Mouse (Mus musculus) midbrain, embryonic 13.5 days (tissue): ENCODE results near the gene Cd2. TPM values are rescaled to one million over a fixed set of nuclear protein-coding genes. Genes with fewer than 3 reads are reported as not detected.
A peak's percentile ranks its signal among the peaks of the same experiment; 100 is the strongest.

ENCODE experiments used
- ATAC-seq: fragments of 200-750 bp; cut with Nextera tagmentation; 2 replicates; pipeline ENCODE4 v1.8.0; 2017; ENCODE audit warnings: mild to moderate bottlenecking, moderate TSS enrichment, moderate library complexity
- H3K27ac ChIP-seq: fragments of 300-500 bp; sonication (generic); 2 replicates; pipeline ENCODE4 v1.5.1; 2015; ENCODE audit warnings: inconsistent platforms, mild to moderate bottlenecking, moderate library complexity
- H3K27me3 ChIP-seq: fragments of 300-500 bp; sonication (generic); 2 replicates; pipeline ENCODE4 v1.6.1; 2015; ENCODE audit warnings: mild to moderate bottlenecking, inconsistent platforms
- H3K36me3 ChIP-seq: fragments of 300-500 bp; sonication (generic); 2 replicates; pipeline ENCODE4 v1.6.1; 2015; ENCODE audit warnings: mild to moderate bottlenecking, inconsistent platforms
- H3K4me1 ChIP-seq: fragments of 300-500 bp; sonication (generic); replicated peaks from 2 replicates; pipeline ENCODE4 v1.6.1; 2015; ENCODE audit warnings: inconsistent platforms
- H3K4me2 ChIP-seq: fragments of 300-500 bp; sonication (generic); replicated peaks from 2 replicates; pipeline ENCODE4 v1.6.1; 2015; ENCODE audit warnings: moderate library complexity, mild to moderate bottlenecking, inconsistent platforms
- H3K4me3 ChIP-seq: fragments of 300-500 bp; sonication (generic); replicated peaks from 2 replicates; pipeline ENCODE4 v1.5.1; 2015; ENCODE audit warnings: mild to moderate bottlenecking, inconsistent platforms
- H3K9ac ChIP-seq: fragments of 300-500 bp; sonication (generic); replicated peaks from 2 replicates; pipeline ENCODE4 v1.6.1; 2015; ENCODE audit warnings: mild to moderate bottlenecking, inconsistent platforms
- H3K9me3 ChIP-seq: fragments of 300-500 bp; sonication (generic); 2 replicates; pipeline ENCODE4 v1.6.1; 2016; ENCODE audit warnings: mild to moderate bottlenecking, inconsistent platforms
- WGBS: fragments of 180-500 bp; shearing (Covaris S2); methylation state at CpG from one replicate; pipeline ENCODE4 v1.1.7; 2015; 5-methylcytosine and 5-hydroxymethylcytosine counted together
- polyA plus RNA-seq: library from polyadenylated mRNA; unstranded; fragments of >200 nt; fragmentation: Nextera tagmentation; extraction: Ambion mirVana; gene quantifications from 2 replicates; pipeline ENCODE4 v1.2.1, GENCODE M21; 2015

Gene Cd2
- polyA plus RNA-seq, 1 experiment from 2014 or later: 0.13 TPM

- H3K36me3 ChIP-seq: no peaks in the 10 kb centered on the region
- WGBS: 90% methylated on average over 3 of the region's 3 CpGs
- H3K4me1 ChIP-seq: no peaks in the 10 kb centered on the region
- no peak overlapping the region for H3K9ac ChIP-seq
- no peak for ATAC-seq
- H3K4me3 ChIP-seq: no peak overlapping the region
- H3K4me2 ChIP-seq: no peak overlapping the region
- no peak overlapping the region for H3K27ac ChIP-seq
- no peaks in the 10 kb centered on the region for H3K27me3 ChIP-seq
- no peaks in the 10 kb centered on the region for H3K9me3 ChIP-seq
These were observed 22.1 kb downstream of the Cd2 start for GRCm38 (mm10) chr3:101265561-101266091.

DNA sequence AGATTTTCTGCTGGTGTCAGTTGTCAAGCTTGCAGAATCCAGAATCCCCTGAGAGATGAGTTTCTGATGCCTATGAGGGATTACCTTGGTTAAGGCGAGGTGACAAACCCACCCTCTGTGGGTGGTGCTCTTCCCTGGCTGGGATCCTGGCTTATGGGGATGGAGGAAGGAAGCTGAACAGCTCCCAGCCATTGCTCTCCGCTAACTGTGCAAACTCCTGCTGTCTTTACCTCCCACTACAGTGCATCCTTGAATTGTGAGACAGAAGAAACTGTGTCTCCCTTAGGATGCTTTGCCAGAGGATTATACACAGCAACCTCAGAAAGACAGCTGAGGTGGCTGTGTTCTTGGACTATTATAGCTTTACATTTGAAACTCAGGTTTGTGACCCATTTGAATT is 28.8 kb downstream of the Cd2 start:
- Histone ChIP-seq H3K9ac (no peak overlapping the region), H3K4me1 (no peaks in the 10 kb centered on the region), H3K4me3 (no peak overlapping the region), H3K36me3 (no peaks in the 10 kb centered on the region), H3K9me3 (no peaks in the 10 kb centered on the region), H3K4me2 (no peak overlapping the region), H3K27me3 (no peaks in the 10 kb centered on the region), H3K27ac (no peak overlapping the region)
- WGBS: 57% methylated on average over 2 of the region's 2 CpGs
- ATAC-seq: no peak

- no peak for ATAC-seq
These were observed 31.6 kb downstream of the Cd2 start for GRCm38 (mm10) chr3:101256090-101256489.

GRCm38 (mm10) chr3:101252141-101252540 is 35.6 kb downstream of the Cd2 start:
- no peak overlapping the region for H3K4me3 ChIP-seq
- WGBS: 85% methylated on average over 8 of the region's 8 CpGs
- no peak for ATAC-seq

More at GRCm38 (mm10) chr3:101256090-101256489, 31.6 kb downstream of the Cd2 start:
- H3K9me3 ChIP-seq: no peaks in the 10 kb centered on the region
- H3K9ac ChIP-seq: no peak overlapping the region
- no peaks in the 10 kb centered on the region for H3K36me3 ChIP-seq
- H3K4me3 ChIP-seq: no peak overlapping the region
- H3K4me1 ChIP-seq: no peaks in the 10 kb centered on the region
- H3K27me3 ChIP-seq: no peaks in the 10 kb centered on the region
- no peak overlapping the region for H3K27ac ChIP-seq
- H3K4me2 ChIP-seq: no peak overlapping the region
- WGBS: 89% methylated on average over 8 of the region's 8 CpGs

GRCm38 (mm10) chr3:101249846-101250245 is 37.9 kb downstream of the Cd2 start:
- H3K27ac ChIP-seq: no peak overlapping the region
- no peak for ATAC-seq
- H3K36me3 ChIP-seq: no peaks in the 10 kb centered on the region
- H3K27me3 ChIP-seq: no peaks in the 10 kb centered on the region
- no peak overlapping the region for H3K9ac ChIP-seq
- H3K4me2 ChIP-seq: no peak overlapping the region
- no peak overlapping the region for H3K4me3 ChIP-seq
- no peaks in the 10 kb centered on the region for H3K4me1 ChIP-seq
- WGBS: 92% methylated on average over 6 of the region's 6 CpGs
- H3K9me3 ChIP-seq: no peaks in the 10 kb centered on the region

More at GRCm38 (mm10) chr3:101252141-101252540, 35.6 kb downstream of the Cd2 start:
- no peaks in the 10 kb centered on the region for H3K36me3 ChIP-seq
- no peaks in the 10 kb centered on the region for H3K4me1 ChIP-seq
- no peak overlapping the region for H3K9ac ChIP-seq
- H3K27me3 ChIP-seq: no peaks in the 10 kb centered on the region
- no peak overlapping the region for H3K27ac ChIP-seq
- no peak overlapping the region for H3K4me2 ChIP-seq
- H3K9me3 ChIP-seq: no peaks in the 10 kb centered on the region

GRCm38 (mm10) chr3:101245212-101245611 is 42.5 kb downstream of the Cd2 start:
- H3K9me3 ChIP-seq: no peaks in the 10 kb centered on the region
- H3K4me2 ChIP-seq: no peak overlapping the region
- H3K4me3 ChIP-seq: no peak overlapping the region
- no peaks in the 10 kb centered on the region for H3K27me3 ChIP-seq
- no peaks in the 10 kb centered on the region for H3K4me1 ChIP-seq
- WGBS: 78% methylated on average over 3 of the region's 3 CpGs
- ATAC-seq: no peak
- H3K27ac ChIP-seq: no peak overlapping the region
- no peak overlapping the region for H3K9ac ChIP-seq
- no peaks in the 10 kb centered on the region for H3K36me3 ChIP-seq

GRCm38 (mm10) chr3:101243002-101243401 is 44.7 kb downstream of the Cd2 start:
- no peak overlapping the region for H3K4me2 ChIP-seq
- H3K4me1 ChIP-seq: no peaks in the 10 kb centered on the region
- H3K27me3 ChIP-seq: no peaks in the 10 kb centered on the region
- H3K36me3 ChIP-seq: no peaks in the 10 kb centered on the region
- no peak for ATAC-seq
- no peaks in the 10 kb centered on the region for H3K9me3 ChIP-seq
- no peak overlapping the region for H3K9ac ChIP-seq
- no peak overlapping the region for H3K27ac ChIP-seq
- no peak overlapping the region for H3K4me3 ChIP-seq
- 83% methylated on average over 2 of the region's 2 CpGs for WGBS

GRCm38 (mm10) chr3:101241866-101242265 is 45.9 kb downstream of the Cd2 start:
- H3K27ac ChIP-seq: no peak overlapping the region
- H3K9me3 ChIP-seq: no peaks in the 10 kb centered on the region
- 76% methylated on average over 3 of the region's 3 CpGs for WGBS
- H3K4me1 ChIP-seq: peaks cover 11% of the 10 kb centered on the region
- H3K4me3 ChIP-seq: no peak overlapping the region
- H3K4me2 ChIP-seq: no peak overlapping the region
- ATAC-seq: no peak
- H3K9ac ChIP-seq: no peak overlapping the region
- H3K36me3 ChIP-seq: no peaks in the 10 kb centered on the region
- no peaks in the 10 kb centered on the region for H3K27me3 ChIP-seq

DNA sequence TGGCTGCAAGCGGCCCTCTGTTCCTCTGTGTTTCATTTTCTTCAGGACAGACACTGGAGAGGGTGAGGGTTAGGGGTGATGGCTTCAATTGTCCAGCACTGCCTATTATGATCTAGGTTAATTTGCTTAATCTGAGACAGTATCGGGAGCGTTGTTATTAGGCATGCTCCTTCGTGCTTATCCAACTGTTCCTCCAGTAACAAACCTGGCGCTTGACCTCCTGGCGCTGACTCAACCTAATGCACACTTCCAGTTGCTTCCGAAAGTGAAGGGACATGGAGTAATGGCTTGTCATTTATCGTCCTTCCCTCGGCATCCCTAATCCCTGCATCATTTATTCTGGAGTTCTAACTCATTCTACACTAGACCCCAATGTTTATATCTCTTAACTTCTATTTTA is 46.9 kb downstream of the Cd2 start:
- Histone ChIP-seq H3K9ac (no peak overlapping the region), H3K4me1 (peaks cover 18% of the 10 kb centered on the region), H3K27me3 (no peaks in the 10 kb centered on the region), H3K9me3 (no peaks in the 10 kb centered on the region), H3K4me2 (no peak overlapping the region), H3K36me3 (no peaks in the 10 kb centered on the region), H3K4me3 (no peak overlapping the region), H3K27ac (no peak overlapping the region)
- WGBS: 78% methylated on average over 9 of the region's 9 CpGs
- no peak for ATAC-seq

- peaks cover 18% of the 10 kb centered on the region for H3K4me1 ChIP-seq
- no peak for ATAC-seq
- H3K36me3 ChIP-seq: no peaks in the 10 kb centered on the region
- no peaks in the 10 kb centered on the region for H3K27me3 ChIP-seq
- H3K4me2 ChIP-seq: no peak overlapping the region
- H3K27ac ChIP-seq: no peak overlapping the region
- no peak overlapping the region for H3K4me3 ChIP-seq
- no peak overlapping the region for H3K9ac ChIP-seq
- no peaks in the 10 kb centered on the region for H3K9me3 ChIP-seq
- WGBS: 92% methylated on average over 4 of the region's 4 CpGs
These were observed 48.5 kb downstream of the Cd2 start for GRCm38 (mm10) chr3:101239236-101239635.

DNA sequence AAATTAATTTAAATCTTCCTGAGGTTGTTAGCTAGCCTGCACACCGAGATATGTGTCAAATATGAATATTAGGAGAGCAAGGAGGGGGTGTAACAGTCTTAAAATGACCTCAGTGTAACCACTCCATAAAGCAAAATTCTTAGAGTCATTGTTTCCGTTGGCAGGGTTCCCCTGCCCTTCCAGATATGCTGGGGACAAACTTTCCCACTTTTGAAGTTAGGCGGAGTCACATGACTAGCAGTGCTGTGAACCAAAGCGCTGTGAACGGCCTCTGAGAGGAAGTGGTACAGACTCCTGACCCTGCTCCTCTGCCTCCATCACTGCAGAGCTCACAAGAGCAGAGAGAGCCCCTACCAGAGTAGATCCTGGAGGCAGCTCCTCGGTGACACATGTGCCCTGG is 49.0 kb downstream of the Cd2 start:
- Histone ChIP-seq H3K4me1 (peaks cover 18% of the 10 kb centered on the region), H3K27me3 (no peaks in the 10 kb centered on the region), H3K36me3 (no peaks in the 10 kb centered on the region), H3K27ac (no peak overlapping the region), H3K9me3 (no peaks in the 10 kb centered on the region), H3K4me3 (no peak overlapping the region), H3K9ac (no peak overlapping the region), H3K4me2 (no peak overlapping the region)
- ATAC-seq: no peak
- WGBS: 89% methylated on average over 6 of the region's 6 CpGs

DNA sequence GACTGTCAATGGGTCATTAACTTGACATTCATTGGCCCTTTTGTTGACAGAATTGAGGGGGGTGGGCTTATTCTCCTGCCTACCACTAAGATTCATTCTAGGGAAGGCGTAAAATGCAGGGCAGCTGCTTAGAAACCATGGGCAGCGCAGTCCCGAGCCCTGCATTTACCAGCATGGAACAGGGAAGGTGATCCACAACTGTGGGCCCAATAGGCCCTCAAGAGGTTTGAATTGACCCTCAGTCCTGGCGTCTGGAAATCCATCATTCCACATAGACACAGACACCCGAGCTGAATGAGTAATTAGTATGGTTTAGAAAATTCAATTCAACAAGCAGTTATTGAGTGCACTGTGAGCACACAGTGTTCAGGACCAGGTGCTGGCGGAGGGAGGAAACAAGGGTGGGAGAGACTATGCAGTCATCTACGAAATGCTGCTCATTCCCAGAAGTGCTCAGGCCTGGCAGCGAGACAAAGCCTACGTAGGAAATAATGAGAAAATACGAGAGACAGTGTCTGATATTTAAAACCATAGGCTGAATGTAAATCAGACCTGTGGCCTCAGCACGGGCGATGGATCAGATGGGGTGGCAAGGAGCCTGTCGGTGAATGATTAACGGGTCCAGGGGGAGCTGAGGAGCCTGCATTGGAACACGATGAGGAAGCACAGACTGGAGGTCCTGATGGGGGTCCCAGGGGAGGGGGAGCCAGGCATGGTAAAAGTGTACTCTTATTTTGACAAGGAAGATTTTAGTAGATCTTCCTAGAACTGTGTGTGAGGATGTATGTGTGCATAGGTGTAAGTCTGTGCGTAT is 50.5 kb downstream of the Cd2 start:
- Histone ChIP-seq H3K4me2 (no peak overlapping the region), H3K36me3 (no peaks in the 10 kb centered on the region), H3K9ac (no peak overlapping the region), H3K4me1 (peaks cover 27% of the 10 kb centered on the region), H3K4me3 (no peak overlapping the region), H3K27me3 (no peaks in the 10 kb centered on the region), H3K27ac (peak overlapping the region; percentile 48), H3K9me3 (no peaks in the 10 kb centered on the region)
- WGBS: 47% methylated on average over 16 of the region's 16 CpGs
- peak; percentile 62; the same call in 1 of the 2 replicates for ATAC-seq
